Mouse (Mus musculus) kidney, postnatal 14 days (tissue): ENCODE measurements around the gene Klk1b1.
"Not testable (repeated sequence)": the region's sequence is repeated elsewhere in the genome, so short reads cannot be mapped to it uniquely, and the experiment has no call there.

Experiments used
- DNase-seq: peaks from one replicate; pipeline ENCODE4 v3.0.0; 2022; ENCODE audit warnings: mixed read lengths

Klk1b1 gene

DNA sequence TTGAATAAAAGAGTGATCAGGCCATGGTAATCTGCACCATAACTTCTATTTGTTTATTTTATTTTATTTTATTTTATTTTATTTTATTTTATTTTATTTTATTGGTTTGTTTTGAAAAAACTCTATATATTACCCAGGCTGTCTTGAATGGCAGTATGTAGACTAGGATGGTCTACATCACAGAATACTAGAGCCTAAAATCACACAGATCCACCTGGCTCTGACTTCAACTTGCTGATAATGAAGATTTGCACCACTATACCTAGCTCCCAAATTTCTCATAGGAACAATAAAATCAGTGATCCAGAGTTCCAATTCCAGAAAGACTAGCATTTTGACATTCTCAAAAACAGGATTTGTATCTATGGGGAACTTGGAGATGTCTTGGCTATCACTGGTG is 45.3 kb downstream of the Klk1b1 start, which contains the start of gene Klk1b26:
Gene Klk1b26, plus strand, starts transcription at position 301 of the 400 bp plus-strand sequence.
- not testable (repeated sequence) for DNase-seq

DNA sequence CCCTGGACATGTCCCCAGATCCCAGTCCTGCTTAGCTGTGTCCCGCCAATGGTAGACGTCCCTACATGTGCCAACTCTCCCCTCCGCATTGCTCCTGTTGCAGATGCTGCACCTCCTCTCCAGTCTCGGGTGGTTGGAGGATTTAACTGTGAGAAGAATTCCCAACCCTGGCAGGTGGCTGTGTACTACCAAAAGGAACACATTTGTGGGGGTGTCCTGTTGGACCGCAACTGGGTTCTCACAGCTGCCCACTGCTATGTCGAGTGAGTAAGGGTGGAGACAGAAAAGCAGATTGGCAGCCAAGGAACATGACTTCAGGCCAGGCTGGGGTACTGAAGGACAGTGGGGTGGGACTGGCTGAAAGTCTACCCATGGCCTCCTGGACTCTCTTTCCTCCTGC is 48.1 kb downstream of the Klk1b1 start:
- not testable (repeated sequence) for DNase-seq

DNA sequence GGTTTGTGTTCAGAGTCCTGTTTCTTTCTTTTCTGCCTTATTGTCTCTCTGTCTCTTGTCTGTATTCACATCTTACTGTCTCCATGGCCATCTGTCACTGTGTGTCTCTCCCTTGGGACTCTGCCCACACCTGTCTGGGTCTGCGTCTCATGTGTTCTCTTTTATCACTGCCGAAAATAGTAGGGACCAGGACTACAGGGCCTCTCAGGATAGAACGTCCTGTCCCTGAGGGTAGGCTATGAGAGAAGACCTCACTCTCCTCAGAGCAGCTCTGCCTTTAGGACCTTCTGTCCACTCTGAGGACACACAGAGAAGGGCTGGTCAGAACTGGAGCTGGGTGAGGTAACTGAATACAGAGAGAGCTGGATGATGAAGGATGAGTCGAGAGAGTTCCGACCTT is 48.5 kb downstream of the Klk1b1 start:
- no peak for DNase-seq
